8 mouse cellular contexts compared by ENCODE assay signal in the genomic region with DNA sequence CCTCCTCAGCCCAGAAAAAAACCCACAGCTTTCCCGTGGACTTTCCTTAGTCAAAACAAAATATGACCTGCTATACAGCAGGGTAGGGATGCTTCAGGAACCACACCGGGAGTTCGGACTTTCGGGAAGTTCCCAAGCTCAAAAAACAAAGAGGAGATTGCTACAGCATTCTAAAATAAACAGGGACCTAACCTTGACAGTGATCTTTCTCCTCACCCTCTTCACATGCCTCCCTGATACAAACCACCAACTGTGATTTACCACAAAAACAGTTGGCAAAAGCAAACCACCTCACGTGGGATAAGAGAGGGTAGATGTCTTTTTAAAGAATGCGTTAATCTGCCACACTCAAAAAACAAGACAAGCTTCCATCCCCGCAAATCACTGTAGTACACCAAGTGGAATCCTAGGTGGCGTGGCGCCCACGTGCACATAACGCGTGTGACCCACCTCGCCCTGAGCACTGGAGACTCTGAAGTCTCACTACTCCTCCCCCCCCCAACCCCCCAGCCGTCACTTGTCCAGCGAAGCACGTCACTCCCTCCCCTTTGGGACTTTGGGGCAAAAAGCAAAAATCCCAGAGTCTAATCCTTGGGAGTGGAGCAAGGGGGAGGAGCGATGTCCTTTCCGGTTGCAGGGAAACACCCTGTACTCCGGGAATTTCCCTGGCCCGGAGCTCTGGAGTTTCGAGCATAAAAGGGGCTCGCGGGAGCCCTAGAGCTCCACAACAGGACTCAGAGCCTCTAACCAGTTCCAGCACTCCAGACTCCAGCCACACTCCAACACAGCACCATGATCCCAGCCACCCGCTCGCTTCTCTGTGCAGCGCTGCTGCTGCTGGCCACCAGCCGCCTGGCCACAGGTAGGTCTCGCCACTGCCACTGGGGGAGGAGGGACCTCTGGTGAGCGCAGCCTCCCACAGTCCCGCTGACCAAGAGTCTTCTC. TPM values are rescaled to one million over a fixed set of nuclear protein-coding genes. Genes with fewer than 3 reads are reported as not detected.
A peak's percentile ranks its signal among the peaks of the same experiment; 100 is the strongest.
DNase-seq lines count a peak whose midpoint lies in the region; ATAC-seq and TF ChIP-seq lines count a peak whose summit lies in the region.

A gene (plus strand): TSS at position 723 of the 945 bp plus-strand sequence.

- 8% methylated on average over 30 of the region's 30 CpGs for WGBS in hindbrain, postnatal 0 days
- WGBS in liver, embryonic 14.5 days (ENCODE audit: insufficient replicate concordance): 15% methylated on average over 30 of the region's 30 CpGs
- 14% methylated on average over 30 of the region's 30 CpGs for WGBS in thymus, adult 2 months

- H3K27me3 ChIP-seq in hindbrain, postnatal 0 days (ENCODE audit: insufficient read depth, low read length): no peaks in the 10 kb centered on the region; the same call in 1 of the 2 replicates
- no peaks in the 10 kb centered on the region; the same call in 1 of the 2 replicates for H3K27me3 ChIP-seq in liver, embryonic 14.5 days (ENCODE audit: control insufficient read depth, insufficient read depth, low read length)
- H3K27me3 ChIP-seq in myocyte (ENCODE audit: control insufficient read depth, insufficient read depth, insufficient read length): no peaks in the 10 kb centered on the region
- H3K27me3 ChIP-seq in thymus, adult 2 months (ENCODE audit: control insufficient read depth, insufficient read depth, low read length): no peaks in the 10 kb centered on the region; the same call in 1 of the 2 replicates

- no peak within 1 kb of the TSS for H3K27ac ChIP-seq in hindbrain, postnatal 0 days
- no peak within 1 kb of the TSS for H3K27ac ChIP-seq in liver, embryonic 14.5 days
- no peak within 1 kb of the TSS for H3K27ac ChIP-seq in thymus, adult 2 months (ENCODE audit: control insufficient read depth, insufficient read depth, low read length)

- peak within 1 kb of the TSS; percentile 12 for H3ac ChIP-seq in myocyte (ENCODE audit: control insufficient read depth, insufficient read length)

- peak; percentile 68 for TF ChIP-seq CTCF in hindbrain, postnatal 0 days (IDR thresholded peaks at IDR 0.05; ENCODE audit: low read depth)
- 0 out of 2 replicates have a peak, but pooled peaks have one; percentile 8 for TF ChIP-seq CTCF in liver, embryonic 14.5 days (IDR thresholded peaks at IDR 0.05; ENCODE audit: low read depth)
- TF ChIP-seq CTCF in thymus, adult 2 months (IDR thresholded peaks at IDR 0.05; ENCODE audit: borderline replicate concordance, control insufficient read depth, extremely low read depth, insufficient read depth, low read length, poor library complexity): no peak

- H3K4me2 ChIP-seq in hindbrain, postnatal 0 days (ENCODE audit: low read depth, low read length): peak within 1 kb of the TSS; percentile 96
- peak within 1 kb of the TSS; percentile 41 for H3K4me2 ChIP-seq in liver, embryonic 14.5 days (ENCODE audit: low read depth)
- H3K4me2 ChIP-seq in myocyte (ENCODE audit: low read depth): peak within 1 kb of the TSS; percentile 80

- no peaks in the 10 kb centered on the region for H3K9me3 ChIP-seq in hindbrain, postnatal 0 days (ENCODE audit: low read length)
- H3K9me3 ChIP-seq in liver, embryonic 14.5 days (ENCODE audit: control insufficient read depth, low read length): no peaks in the 10 kb centered on the region

- TF ChIP-seq EP300 in liver, embryonic 14.5 days (IDR thresholded peaks at IDR 0.05; ENCODE audit: low read depth): no peak

- H3K4me3 ChIP-seq in hindbrain, postnatal 0 days (ENCODE audit: low read length): peak within 1 kb of the TSS; percentile 52
- peak within 1 kb of the TSS; percentile 7 to 33 for H3K4me3 ChIP-seq in liver, embryonic 14.5 days (ENCODE audit: insufficient read depth in 1 of 2, low read depth in 2 of 2, low read length in 2 of 2)
- peak within 1 kb of the TSS; percentile 62 for H3K4me3 ChIP-seq in myocyte
- H3K4me3 ChIP-seq in thymus, adult 2 months (ENCODE audit: control insufficient read depth, insufficient read depth, low read length): no peak within 1 kb of the TSS; the same call in 1 of the 2 replicates

- no peaks in the 10 kb centered on the region for H3K36me3 ChIP-seq in hindbrain, postnatal 0 days (ENCODE audit: insufficient read depth, low read length)
- H3K36me3 ChIP-seq in liver, embryonic 14.5 days (replicated peaks; ENCODE audit: control insufficient read depth, insufficient read depth, low read depth): no peaks in the 10 kb centered on the region
- H3K36me3 ChIP-seq in myocyte (ENCODE audit: control insufficient read depth, insufficient read depth): no peaks in the 10 kb centered on the region
- no peaks in the 10 kb centered on the region for H3K36me3 ChIP-seq in thymus, adult 2 months (ENCODE audit: control insufficient read depth, insufficient read depth, low read length)

- peak within 1 kb of the TSS; percentile 52 for H3K9ac ChIP-seq in hindbrain, postnatal 0 days (replicated peaks; ENCODE audit: low read length)
- 0 out of 2 replicates have a peak within 1 kb of the TSS, but pooled peaks have one; percentile 9 for H3K9ac ChIP-seq in liver, embryonic 14.5 days (replicated peaks)

- H3K4me1 ChIP-seq in hindbrain, postnatal 0 days (ENCODE audit: insufficient read depth, low read length): no peaks in the 10 kb centered on the region
- H3K4me1 ChIP-seq in liver, embryonic 14.5 days (replicated peaks; ENCODE audit: control insufficient read depth in 2 of 2, insufficient read depth in 2 of 2, low read length in 1 of 2): no peaks in the 10 kb centered on the region
- no peaks in the 10 kb centered on the region for H3K4me1 ChIP-seq in thymus, adult 2 months (replicated peaks; ENCODE audit: control insufficient read depth, insufficient read depth, low read length)

- peak; percentile 92 for ATAC-seq in hindbrain, postnatal 0 days
- peak; percentile 75 for ATAC-seq in liver, embryonic 14.5 days (ENCODE audit: insufficient read depth)

- peak; percentile 52 for DNase-seq in MN1 (ENCODE audit: low spot score)
- DNase-seq in cerebellum, adult 9-11 months: peak; percentile 6
- peak; percentile 55 for DNase-seq in gastrocnemius, postnatal 14 days
- peak; percentile 72 for DNase-seq in hindbrain, postnatal 0 days (ENCODE audit: low spot score)
- no peak for DNase-seq in liver, embryonic 14.5 days (ENCODE audit: low read depth in 3 of 3, low spot score in 3 of 3)
- DNase-seq in thymus, adult 2 months: no peak
- DNase-seq in left cerebral cortex, adult 11 months (ENCODE audit: low spot score): no peak

- intact Hi-C loops in gastrocnemius, postnatal 14 days (cut with DNase I; ENCODE audit: low total_unique reads): no loop called here

- no peaks in the 10 kb centered on the region for H3K79me2 ChIP-seq in myocyte (ENCODE audit: control insufficient read depth, insufficient read depth)

- peak; percentile 56 for TF ChIP-seq POLR2A in myocyte (IDR thresholded peaks at IDR 0.05; ENCODE audit: insufficient read length, low read depth)
- no peak for TF ChIP-seq POLR2A in thymus, adult 2 months (IDR thresholded peaks at IDR 0.05; ENCODE audit: control insufficient read depth, extremely low read depth, insufficient read depth, low read length, poor library complexity)

TF ChIP-seq in myocyte, 11 proteins besides CTCF, POLR2A, EP300 and RAD21:
- TF ChIP-seq REST (IDR thresholded peaks at IDR 0.05; ENCODE audit: insufficient read depth, insufficient read length) (no peak), E2F4 (IDR thresholded peaks at IDR 0.05; ENCODE audit: insufficient read depth) (no peak), CEBPB (IDR thresholded peaks at IDR 0.05; ENCODE audit: insufficient read depth, poor library complexity, severe bottlenecking) (no peak), TCF12 (IDR thresholded peaks at IDR 0.05; ENCODE audit: insufficient read depth, poor library complexity, severe bottlenecking) (no peak), MYOD1 (IDR thresholded peaks at IDR 0.05; ENCODE audit: control insufficient read depth in 1 of 3, insufficient read length in 2 of 3, low read depth in 2 of 3) (peak in 1 of 3 experiments; percentile 15), MAX (IDR thresholded peaks at IDR 0.05; ENCODE audit: low read depth) (no peak), TCF3 (IDR thresholded peaks at IDR 0.05; ENCODE audit: insufficient read length, low read depth) (no peak), POLR2AphosphoS2 (IDR thresholded peaks at IDR 0.05; ENCODE audit: insufficient read length, low read depth) (peak; percentile 41), USF1 (IDR thresholded peaks at IDR 0.05; ENCODE audit: low read depth) (peak; percentile 17), SRF (IDR thresholded peaks at IDR 0.05; ENCODE audit: control insufficient read depth, insufficient read length, low read depth) (no peak), MYOG (IDR thresholded peaks at IDR 0.05; ENCODE audit: control insufficient read depth in 1 of 3, insufficient read depth in 1 of 3, insufficient read length in 2 of 3, low read depth in 2 of 3) (no peak)

RNA-seq across cellular contexts. Expression of the gene that starts here (rescaled TPM):
- under 1 TPM in 1 of 2 experiments, not detected in 1; 0.11 TPM for total RNA-seq in gastrocnemius, postnatal 14 days (2021)
- 0.22 TPM in 1 of 2 replicates, not detected in the other for total RNA-seq in hindbrain, postnatal 0 days (2014; rRNA removed)
- 0.50 and 0.56 TPM in 2 replicates for polyA plus RNA-seq in hindbrain, postnatal 0 days (2015; fragmentation: Nextera tagmentation; extraction: Ambion mirVana)
- polyA plus RNA-seq in liver, embryonic 14.5 days (2012; rRNA removed): 1.5 and 2.5 TPM in 2 replicates
- polyA plus RNA-seq in liver, embryonic 14.5 days (2014; fragmentation: Nextera tagmentation; extraction: Ambion mirVana): 1.8 and 5.9 TPM in 2 replicates
- 0.90 TPM for polyA plus RNA-seq in myocyte (2012; fragmentation: generic; extraction: Trizol)
- polyA plus RNA-seq in thymus, adult 2 months (2012; rRNA removed): 4.2 and 5.4 TPM in 2 replicates

Comparison
In these comparisons a context has a peak if more than half of its experiments do, and no peak if none do; other contexts are left out.
1. Peak in DNase-seq in gastrocnemius, postnatal 14 days; RNA of the gene not detected or under 1 TPM.
2. Peak in DNase-seq, ATAC-seq, H3K4me3 ChIP-seq, H3K9ac ChIP-seq and H3K4me2 ChIP-seq in hindbrain, postnatal 0 days; RNA of the gene not detected or under 1 TPM.
3. DNase-seq: peak in MN1 (single experiment) and cerebellum, adult 9-11 months (single experiment); none in liver, embryonic 14.5 days (0 of 3), thymus, adult 2 months (single experiment) and left cerebral cortex, adult 11 months (single experiment).
4. H3K4me2 ChIP-seq: peak in every context shown above with its lines; median percentile 96 in hindbrain, postnatal 0 days; 80 in myocyte; 41 in liver, embryonic 14.5 days.